Comparison of ENCODE assay signal across 32 mouse cellular contexts in genomic region chr2:155689211-155689610, GRCm38 (mm10). TPM values are rescaled to one million over a fixed set of nuclear protein-coding genes. Genes with fewer than 3 reads are reported as not detected.
DNase-seq lines count a peak whose midpoint lies in the region; ATAC-seq and TF ChIP-seq lines count a peak whose summit lies in the region.
"Had no signal": no experiment of that assay in that cellular context is flagged by ENCODE, and none has a peak within 500 bp of the region (broad histone marks: within the 10 kb centered on the region; RNA-seq: fewer than 3 reads in every experiment).

No protein-coding gene starts in this region.

- no peak for ATAC-seq in midbrain, embryonic 11.5 days (ENCODE audit: low FRiP score)
- no peak for ATAC-seq in midbrain, embryonic 15.5 days (replicated peaks)
- ATAC-seq: forebrain, embryonic 13.5 days; forebrain, embryonic 16.5 days; intestine, postnatal 0 days; Patski had no signal

- no peaks in the 10 kb centered on the region for H3K36me3 ChIP-seq in midbrain, embryonic 11.5 days (ENCODE audit: control insufficient read depth, insufficient read depth, low read length)
- H3K36me3 ChIP-seq in midbrain, embryonic 15.5 days (replicated peaks), result no peaks in the 10 kb centered on the region
- no peaks in the 10 kb centered on the region for H3K36me3 ChIP-seq in myocyte (ENCODE audit: control insufficient read depth, insufficient read depth)
- H3K36me3 ChIP-seq: hindbrain, embryonic 15.5 days had no signal

- no peaks in the 10 kb centered on the region for H3K27me3 ChIP-seq in midbrain, embryonic 11.5 days (ENCODE audit: control insufficient read depth, insufficient read depth, low read length)
- no peaks in the 10 kb centered on the region for H3K27me3 ChIP-seq in midbrain, embryonic 15.5 days (replicated peaks)
- no peaks in the 10 kb centered on the region for H3K27me3 ChIP-seq in myocyte (ENCODE audit: control insufficient read depth, insufficient read depth, insufficient read length)
- H3K27me3 ChIP-seq: forebrain, embryonic 13.5 days; heart, embryonic 13.5 days; hindbrain, embryonic 12.5 days; hindbrain, embryonic 15.5 days; Patski had no signal

- no peak for TF ChIP-seq POLR2A in myocyte (IDR thresholded peaks at IDR 0.05; ENCODE audit: insufficient read length, low read depth)

- H3K4me2 ChIP-seq in midbrain, embryonic 11.5 days, result no peak overlapping the region
- H3K4me2 ChIP-seq in midbrain, embryonic 15.5 days, result no peak overlapping the region
- peak overlapping the region; percentile 48 for H3K4me2 ChIP-seq in myocyte (ENCODE audit: low read depth)
- H3K4me2 ChIP-seq: forebrain, embryonic 13.5 days; heart, embryonic 13.5 days; hindbrain, embryonic 12.5 days; hindbrain, embryonic 15.5 days had no signal

- peaks cover 68% of the 10 kb centered on the region for H3K79me2 ChIP-seq in myocyte (ENCODE audit: control insufficient read depth, insufficient read depth)

- intact Hi-C loops in heart, postnatal 25 days (cut with DNase I), result no loop called here

- WGBS in midbrain, embryonic 11.5 days, result 82% methylated on average over 4 of the region's 4 CpGs
- 88% methylated on average over 4 of the region's 4 CpGs for WGBS in midbrain, embryonic 15.5 days

- peak; percentile 15 for DNase-seq in heart, adult 11 months
- no peak for DNase-seq in heart, postnatal 25 days (ENCODE audit: low spot score)
- peak; percentile 44 for DNase-seq in midbrain, embryonic 11.5 days (ENCODE audit: low spot score, missing footprints)
- no peak for DNase-seq in frontal cortex, postnatal 36 days (ENCODE audit: low spot score in 2 of 2)
- DNase-seq: adrenal gland, postnatal 14 days; cerebellum, adult 11-12 months; cerebellum, adult 8-10 months; cerebellum, postnatal 14 days; gastrocnemius, postnatal 25 days; heart, adult 2 months; heart, postnatal 14 days had no signal

- no peaks in the 10 kb centered on the region for H3K9me3 ChIP-seq in midbrain, embryonic 11.5 days (ENCODE audit: control insufficient read depth, low read length)
- no peaks in the 10 kb centered on the region for H3K9me3 ChIP-seq in midbrain, embryonic 15.5 days
- H3K9me3 ChIP-seq: forebrain, embryonic 10.5 days; forebrain, embryonic 13.5 days; heart, embryonic 10.5 days; heart, embryonic 13.5 days; hindbrain, embryonic 12.5 days; hindbrain, embryonic 15.5 days had no signal

- no peak overlapping the region for H3K27ac ChIP-seq in midbrain, embryonic 11.5 days (ENCODE audit: low read depth, low read length)
- no peak overlapping the region for H3K27ac ChIP-seq in midbrain, embryonic 15.5 days
- H3K27ac ChIP-seq: forebrain, embryonic 10.5 days; forebrain, embryonic 13.5 days; heart, adult 2 months; heart, embryonic 10.5 days; heart, embryonic 13.5 days; hindbrain, embryonic 12.5 days; hindbrain, embryonic 15.5 days had no signal

- no peak overlapping the region for H3K9ac ChIP-seq in midbrain, embryonic 11.5 days (ENCODE audit: low read length)
- no peak overlapping the region for H3K9ac ChIP-seq in midbrain, embryonic 15.5 days
- H3K9ac ChIP-seq: forebrain, embryonic 13.5 days; heart, embryonic 13.5 days; hindbrain, embryonic 12.5 days; hindbrain, embryonic 15.5 days had no signal

- no peak overlapping the region for H3ac ChIP-seq in myocyte (ENCODE audit: control insufficient read depth, insufficient read length)

- H3K4me1 ChIP-seq in midbrain, embryonic 11.5 days (ENCODE audit: control insufficient read depth, insufficient read depth, low read length), result peaks cover 12% of the 10 kb centered on the region
- H3K4me1 ChIP-seq in midbrain, embryonic 15.5 days, result peaks cover 24% of the 10 kb centered on the region

- H3K4me3 ChIP-seq in midbrain, embryonic 11.5 days (ENCODE audit: low read depth, low read length), result no peak overlapping the region
- no peak overlapping the region for H3K4me3 ChIP-seq in midbrain, embryonic 15.5 days
- no peak overlapping the region for H3K4me3 ChIP-seq in myocyte
- H3K4me3 ChIP-seq: forebrain, embryonic 10.5 days; forebrain, embryonic 13.5 days; heart, adult 2 months; heart, embryonic 10.5 days; heart, embryonic 13.5 days; hindbrain, embryonic 12.5 days; hindbrain, embryonic 15.5 days had no signal

TF ChIP-seq in myocyte, 11 proteins besides CTCF, POLR2A, EP300 and RAD21:
- TF ChIP-seq SRF (IDR thresholded peaks at IDR 0.05; ENCODE audit: control insufficient read depth, insufficient read length, low read depth), result no peak
- TF ChIP-seq TCF3 (IDR thresholded peaks at IDR 0.05; ENCODE audit: insufficient read length, low read depth), result no peak
- no peak for TF ChIP-seq MYOD1 (IDR thresholded peaks at IDR 0.05; ENCODE audit: control insufficient read depth in 1 of 3, insufficient read length in 2 of 3, low read depth in 2 of 3)
- no peak for TF ChIP-seq POLR2AphosphoS2 (IDR thresholded peaks at IDR 0.05; ENCODE audit: insufficient read length, low read depth)

RNA-seq across cellular contexts. Expression of gene Trpc4ap, which starts 3.0 kb away (rescaled TPM):
- total RNA-seq in heart, postnatal 25 days (2021), result 10 to 100 TPM; 82.1 to 82.5 TPM
- 138 and 144 TPM in 2 replicates for polyA plus RNA-seq in midbrain, embryonic 11.5 days (2014; fragmentation: Nextera tagmentation; extraction: Ambion mirVana)
- polyA plus RNA-seq in midbrain, embryonic 15.5 days (2015; fragmentation: Nextera tagmentation; extraction: Ambion mirVana), result 165 and 166 TPM in 2 replicates
- polyA plus RNA-seq in myocyte (2012; fragmentation: generic; extraction: Trizol), result 89.0 TPM

RNA-seq across cellular contexts. Expression of gene Edem2, which starts 40.1 kb away (rescaled TPM):
- 1 to 10 TPM; 7.0 to 7.1 TPM for total RNA-seq in heart, postnatal 25 days (2021)
- 32.3 and 34.6 TPM in 2 replicates for polyA plus RNA-seq in midbrain, embryonic 11.5 days (2014; fragmentation: Nextera tagmentation; extraction: Ambion mirVana)
- polyA plus RNA-seq in midbrain, embryonic 15.5 days (2015; fragmentation: Nextera tagmentation; extraction: Ambion mirVana), result 51.0 and 52.7 TPM in 2 replicates
- 21.9 TPM for polyA plus RNA-seq in myocyte (2012; fragmentation: generic; extraction: Trizol)

RNA-seq across cellular contexts. Expression of gene Gm17581, which starts 46.5 kb away (rescaled TPM):
- not detected for total RNA-seq in heart, postnatal 25 days (2021)
- not detected in 2 replicates for polyA plus RNA-seq in midbrain, embryonic 11.5 days (2014; fragmentation: Nextera tagmentation; extraction: Ambion mirVana)
- polyA plus RNA-seq in midbrain, embryonic 15.5 days (2015; fragmentation: Nextera tagmentation; extraction: Ambion mirVana), result not detected in 2 replicates
- polyA plus RNA-seq in myocyte (2012; fragmentation: generic; extraction: Trizol), result not detected
- total RNA-seq: adrenal gland, adult 18-20 months; adrenal gland, postnatal 14 days; adrenal gland, postnatal 4 days; ES-E14; gastrocnemius, adult 8-10 months; gastrocnemius, postnatal 25 days; heart, adult 2 months; heart, postnatal 14 days; hematopoietic stem cell, adult 5-6 weeks had no signal
- polyA plus RNA-seq: embryonic facial prominence, embryonic 11.5 days; embryonic facial prominence, embryonic 14.5 days; forebrain, embryonic 10.5 days; forebrain, embryonic 13.5 days; forebrain, embryonic 16.5 days; gonadal fat pad, adult 2 months; heart, adult 2 months; heart, embryonic 10.5 days; heart, embryonic 13.5 days; heart, embryonic 16.5 days; hindbrain, embryonic 12.5 days; hindbrain, embryonic 15.5 days; intestine, embryonic 14.5 days; intestine, postnatal 0 days; Patski had no signal

Comparison
In these comparisons a context has a peak if more than half of its experiments do, and no peak if none do; other contexts are left out.
1. DNase-seq: peak in heart, adult 11 months (single experiment) and midbrain, embryonic 11.5 days (single experiment); none in heart, postnatal 25 days (single experiment) and frontal cortex, postnatal 36 days (0 of 2).